Mouse (Mus musculus): ENCODE data around the gene Nt5c1a.
A peak's percentile ranks its signal among the peaks of the same experiment; 100 is the strongest.

Gene Nt5c1a

GRCm38 (mm10) chr4:123211453-123211852, 10.1 kb downstream of the Nt5c1a start:
- no peak for DNase-seq (ENCODE audit: low spot score in 2 of 2)

GRCm38 (mm10) chr4:123212330-123212729, 11.0 kb downstream of the Nt5c1a start:
- DNase-seq (ENCODE audit: low spot score in 2 of 2): no peak

- no peak for DNase-seq (ENCODE audit: low spot score in 2 of 2)
These were observed 12.7 kb downstream of the Nt5c1a start for GRCm38 (mm10) chr4:123213975-123214374.

GRCm38 (mm10) chr4:123215367-123215766, 14.1 kb downstream of the Nt5c1a start:
- no peak for DNase-seq (ENCODE audit: low spot score in 2 of 2)

GRCm38 (mm10) chr4:123216782-123217181, 15.5 kb downstream of the Nt5c1a start:
- DNase-seq (ENCODE audit: low spot score in 2 of 2): peak in 1 of 2 experiments; percentile 23

GRCm38 (mm10) chr4:123219720-123220357, 18.5 kb downstream of the Nt5c1a start:
- DNase-seq (ENCODE audit: low spot score in 2 of 2): peak; percentile 77 to 83

GRCm38 (mm10) chr4:123220637-123221036, 19.3 kb downstream of the Nt5c1a start:
- no peak for DNase-seq (ENCODE audit: low spot score in 2 of 2)

GRCm38 (mm10) chr4:123223309-123223708, 22.0 kb downstream of the Nt5c1a start:
- no peak for DNase-seq (ENCODE audit: low spot score in 2 of 2)

GRCm38 (mm10) chr4:123225718-123226403, 24.6 kb downstream of the Nt5c1a start:
- peak in 1 of 2 experiments; percentile 20 for DNase-seq (ENCODE audit: low spot score in 2 of 2)

GRCm38 (mm10) chr4:123227707-123228106, 26.4 kb downstream of the Nt5c1a start:
- DNase-seq (ENCODE audit: low spot score in 2 of 2): peak in 1 of 2 experiments; percentile 22

GRCm38 (mm10) chr4:123228270-123228669, 27.0 kb downstream of the Nt5c1a start:
- DNase-seq (ENCODE audit: low spot score in 2 of 2): no peak

- no peak for DNase-seq (ENCODE audit: low spot score in 2 of 2)
These were observed 27.9 kb downstream of the Nt5c1a start for GRCm38 (mm10) chr4:123229166-123229565.

- no peak for DNase-seq (ENCODE audit: low spot score in 2 of 2)
These were observed 31.5 kb downstream of the Nt5c1a start for GRCm38 (mm10) chr4:123232841-123233240.

- DNase-seq (ENCODE audit: low spot score in 2 of 2): no peak
These were observed 32.3 kb downstream of the Nt5c1a start, which contains the start of gene Heyl for GRCm38 (mm10) chr4:123233492-123234084. Gene Heyl, plus strand, starts transcription at chr4:123233556.

- no peak for DNase-seq (ENCODE audit: low spot score in 2 of 2)
These were observed 34.6 kb downstream of the Nt5c1a start for GRCm38 (mm10) chr4:123235835-123236430.

- DNase-seq (ENCODE audit: low spot score in 2 of 2): no peak
These were observed 35.2 kb downstream of the Nt5c1a start for GRCm38 (mm10) chr4:123236431-123237031.

- no peak for DNase-seq (ENCODE audit: low spot score in 2 of 2)
These were observed 36.3 kb downstream of the Nt5c1a start for GRCm38 (mm10) chr4:123237386-123238266.

- DNase-seq (ENCODE audit: low spot score in 2 of 2): peak in 1 of 2 experiments; percentile 25
These were observed 38.3 kb downstream of the Nt5c1a start for GRCm38 (mm10) chr4:123239361-123240203.

GRCm38 (mm10) chr4:123246221-123246620, 44.9 kb downstream of the Nt5c1a start:
- no peak for DNase-seq (ENCODE audit: low spot score in 2 of 2)

GRCm38 (mm10) chr4:123246651-123247050, 45.3 kb downstream of the Nt5c1a start:
- no peak for DNase-seq (ENCODE audit: low spot score in 2 of 2)

Measured in cerebellum, postnatal 4 days (tissue).